Mouse (Mus musculus) liver, adult 2 months (tissue): ENCODE results near the gene 0610040J01Rik.

Experiments used
- CTCF ChIP-seq: fragments of 200-500 bp; IDR thresholded peaks from 2 replicates; pipeline ENCODE4 v1.5.1; 2011; ENCODE audit warnings: low read depth, low read length, control low read depth
- POLR2A ChIP-seq: fragments of 200-500 bp; IDR thresholded peaks from 2 replicates; pipeline ENCODE4 v1.6.1; 2011; ENCODE audit warnings: low read length, control low read depth; ENCODE audit not compliant: insufficient read depth; ENCODE audit errors: extremely low read depth

DNA sequence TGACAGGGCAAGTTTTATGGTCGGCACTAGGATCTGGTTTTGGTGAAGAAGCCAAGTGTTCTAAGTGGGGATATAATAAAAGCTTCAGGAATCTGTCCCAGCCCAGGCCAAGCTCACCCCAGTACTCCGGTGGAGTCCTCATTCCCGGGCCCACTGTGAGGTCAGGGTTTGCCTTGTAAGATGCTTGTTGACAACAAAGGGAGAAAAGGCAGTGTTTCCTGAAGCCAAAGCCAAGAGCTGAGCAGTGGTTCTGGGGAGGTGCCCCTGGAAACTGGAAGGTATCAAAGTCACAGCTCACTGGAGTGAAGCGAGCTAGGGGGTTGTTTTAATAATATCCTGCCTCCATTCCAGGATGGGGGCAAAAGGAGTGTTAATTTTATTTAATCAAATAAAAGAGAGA is 6.8 kb downstream of the 0610040J01Rik start:
- TF ChIP-seq CTCF: no peak
- no peak for TF ChIP-seq POLR2A
